Mouse (Mus musculus) limb, embryonic 10.5 days (tissue): Measurements from ENCODE around the gene Filip1l. TPM values are rescaled to one million over a fixed set of nuclear protein-coding genes. Genes with fewer than 3 reads are reported as not detected.

ENCODE experiments used
- DNase-seq: peaks from one replicate; pipeline ENCODE4 v3.0.0-alpha.2; 2017; ENCODE audit warnings: low spot score
- H3K27ac ChIP-seq: fragments of 300-500 bp; sonication (generic); 2 replicates; pipeline ENCODE4 v1.5.1; 2016; ENCODE audit warnings: mild to moderate bottlenecking
- H3K27me3 ChIP-seq: fragments of 300-500 bp; sonication (generic); 2 replicates; pipeline ENCODE4 v1.6.1; 2016; ENCODE audit warnings: low read depth, mild to moderate bottlenecking; ENCODE audit not compliant: poor library complexity, severe bottlenecking
- H3K36me3 ChIP-seq: fragments of 300-500 bp; sonication (generic); 2 replicates; pipeline ENCODE4 v1.6.1; 2016; ENCODE audit warnings: mild to moderate bottlenecking, moderate library complexity
- H3K4me1 ChIP-seq: fragments of 300-500 bp; sonication (generic); 2 replicates; pipeline ENCODE4 v1.6.1; 2016
- H3K4me3 ChIP-seq: fragments of 300-500 bp; sonication (generic); 2 replicates; pipeline ENCODE4 v1.5.1; 2016; ENCODE audit warnings: mild to moderate bottlenecking, moderate library complexity
- H3K9me3 ChIP-seq: fragments of 300-500 bp; sonication (generic); replicated peaks from 2 replicates; pipeline ENCODE4 v1.6.1; 2016; ENCODE audit warnings: mild to moderate bottlenecking
- WGBS: fragments of 180-500 bp; shearing (Covaris S2); methylation state at CpG from one replicate; pipeline ENCODE4 v1.1.7; 2016; 5-methylcytosine and 5-hydroxymethylcytosine counted together
- polyA plus RNA-seq: library from polyadenylated mRNA; unstranded; fragments of >200 nt; fragmentation: Nextera tagmentation; extraction: Ambion mirVana; gene quantifications from 2 replicates; pipeline ENCODE4 v1.2.1, GENCODE M21; 2016

Filip1l gene
- polyA plus RNA-seq, 1 experiment from 2014 or later: 14.4 TPM

DNA sequence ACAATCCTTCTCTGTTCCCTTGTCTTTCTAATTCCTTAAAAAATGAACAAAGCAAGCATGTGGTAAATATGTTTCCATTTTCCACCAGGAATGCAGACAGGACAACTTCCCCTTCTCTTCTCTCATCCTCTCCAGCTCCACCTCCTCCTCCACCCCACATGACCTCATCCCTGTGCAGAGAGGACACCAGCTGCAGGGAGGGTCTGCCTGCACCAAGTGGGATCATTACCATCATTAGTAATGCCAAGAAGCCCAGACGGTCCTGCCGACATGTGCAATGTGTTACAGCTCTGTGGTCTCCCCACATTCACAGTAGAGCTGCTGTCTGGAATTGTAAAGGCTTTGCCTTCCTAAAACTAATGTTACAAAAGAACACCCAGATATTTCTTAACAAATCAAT lies 63.2 kb downstream of the Filip1l start:
- Histone ChIP-seq H3K36me3 (no peaks in the 10 kb centered on the region), H3K4me1 (peaks cover 32% of the 10 kb centered on the region), H3K9me3 (no peaks in the 10 kb centered on the region), H3K27ac (0 out of 2 replicates have a peak overlapping the region, but pooled peaks have one; percentile 39), H3K4me3 (no peak overlapping the region), H3K27me3 (no peaks in the 10 kb centered on the region)
- no peak for DNase-seq
- 37% methylated on average over 2 of the region's 2 CpGs for WGBS

DNA sequence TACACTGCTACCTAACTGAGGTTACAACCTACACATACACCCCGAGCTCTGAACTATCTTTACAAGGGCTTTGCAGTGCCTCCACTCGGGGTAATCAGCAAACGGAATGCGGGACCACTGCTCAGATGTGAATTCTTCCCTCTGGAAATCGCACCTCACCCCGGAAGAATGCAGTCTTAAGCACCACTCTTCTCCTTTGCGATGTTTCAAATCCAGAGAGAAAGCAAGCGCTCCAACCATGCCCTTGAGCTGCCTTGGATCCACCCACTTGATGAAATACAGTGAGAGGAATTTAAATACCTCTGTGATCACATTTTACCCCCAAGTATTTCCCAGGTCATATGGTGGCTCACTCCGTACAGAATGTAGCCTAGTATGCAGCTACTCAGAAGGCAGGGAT lies 64.1 kb downstream of the Filip1l start:
- no peaks in the 10 kb centered on the region for H3K36me3 ChIP-seq
- H3K27me3 ChIP-seq: no peaks in the 10 kb centered on the region
- WGBS: 80% methylated on average over 9 of the region's 9 CpGs
- DNase-seq: no peak
- H3K9me3 ChIP-seq: no peaks in the 10 kb centered on the region
- no peak overlapping the region for H3K4me3 ChIP-seq
- H3K4me1 ChIP-seq: peaks cover 42% of the 10 kb centered on the region
- no peak overlapping the region for H3K27ac ChIP-seq

- 92% methylated on average over 1 of the region's 1 CpGs for WGBS
- H3K9me3 ChIP-seq: no peaks in the 10 kb centered on the region
- H3K27ac ChIP-seq: no peak overlapping the region
- peaks cover 49% of the 10 kb centered on the region for H3K4me1 ChIP-seq
- H3K36me3 ChIP-seq: no peaks in the 10 kb centered on the region
- no peak for DNase-seq
- no peaks in the 10 kb centered on the region for H3K27me3 ChIP-seq
- H3K4me3 ChIP-seq: no peak overlapping the region
Observed at GRCm38 (mm10) chr16:57417955-57418354, 65.1 kb downstream of the Filip1l start.

- H3K4me3 ChIP-seq: no peak overlapping the region
- peak overlapping the region; percentile 53; the same call in 1 of the 2 replicates for H3K27ac ChIP-seq
- H3K27me3 ChIP-seq: no peaks in the 10 kb centered on the region
- H3K9me3 ChIP-seq: no peaks in the 10 kb centered on the region
- no peaks in the 10 kb centered on the region for H3K36me3 ChIP-seq
- peaks cover 55% of the 10 kb centered on the region for H3K4me1 ChIP-seq
- WGBS: 58% methylated on average over 5 of the region's 5 CpGs
- DNase-seq: no peak
Observed at GRCm38 (mm10) chr16:57419332-57419731, 66.4 kb downstream of the Filip1l start.

GRCm38 (mm10) chr16:57419881-57420280 lies 67.0 kb downstream of the Filip1l start:
- H3K4me3 ChIP-seq: no peak overlapping the region
- no peak overlapping the region for H3K27ac ChIP-seq
- peaks cover 55% of the 10 kb centered on the region for H3K4me1 ChIP-seq
- no peak for DNase-seq
- H3K36me3 ChIP-seq: no peaks in the 10 kb centered on the region
- WGBS: 82% methylated on average over 5 of the region's 5 CpGs
- H3K9me3 ChIP-seq: no peaks in the 10 kb centered on the region
- no peaks in the 10 kb centered on the region for H3K27me3 ChIP-seq

DNA sequence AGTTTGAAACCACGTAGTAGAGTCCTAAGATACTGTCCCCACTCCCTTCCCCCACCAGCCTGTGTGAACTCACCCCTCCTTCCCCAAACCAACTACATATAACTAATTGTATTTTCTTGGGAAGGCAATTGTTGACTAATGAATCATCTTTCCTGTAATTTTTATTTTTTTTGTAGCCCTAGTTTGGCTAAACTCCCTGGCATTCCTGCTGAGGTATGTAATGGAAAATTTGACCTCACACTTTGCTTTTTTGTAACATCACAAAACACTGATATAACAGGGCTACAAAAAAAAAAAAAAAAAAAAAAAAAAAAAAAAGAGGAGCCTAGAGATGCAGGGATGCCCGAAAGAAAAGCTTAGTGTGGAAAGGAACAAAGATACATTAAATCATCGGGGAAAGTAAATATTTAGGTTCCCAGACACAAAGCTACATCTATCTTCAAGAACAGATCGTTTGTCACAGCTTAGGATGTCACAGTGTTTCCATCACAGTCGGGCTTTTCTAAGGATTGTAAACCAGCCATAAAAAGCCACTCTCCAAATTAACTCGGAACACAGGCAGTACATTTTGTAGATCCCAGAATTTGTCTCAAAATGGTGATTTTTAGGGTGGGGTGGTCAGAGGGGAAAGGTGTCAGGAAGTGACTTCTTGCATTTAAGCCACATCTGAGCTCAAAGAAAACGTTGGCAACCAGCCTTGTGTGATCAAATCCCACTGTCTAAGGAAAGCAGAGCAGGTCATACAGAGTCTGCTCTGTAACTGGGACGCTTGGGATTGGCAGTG lies 68.1 kb downstream of the Filip1l start:
- H3K36me3 ChIP-seq: no peaks in the 10 kb centered on the region
- peak overlapping the region; percentile 64 for H3K27ac ChIP-seq
- peaks cover 57% of the 10 kb centered on the region for H3K4me1 ChIP-seq
- no peak for DNase-seq
- WGBS: 26% methylated on average over 8 of the region's 8 CpGs
- no peak overlapping the region for H3K4me3 ChIP-seq
- H3K27me3 ChIP-seq: no peaks in the 10 kb centered on the region
- no peaks in the 10 kb centered on the region for H3K9me3 ChIP-seq

DNA sequence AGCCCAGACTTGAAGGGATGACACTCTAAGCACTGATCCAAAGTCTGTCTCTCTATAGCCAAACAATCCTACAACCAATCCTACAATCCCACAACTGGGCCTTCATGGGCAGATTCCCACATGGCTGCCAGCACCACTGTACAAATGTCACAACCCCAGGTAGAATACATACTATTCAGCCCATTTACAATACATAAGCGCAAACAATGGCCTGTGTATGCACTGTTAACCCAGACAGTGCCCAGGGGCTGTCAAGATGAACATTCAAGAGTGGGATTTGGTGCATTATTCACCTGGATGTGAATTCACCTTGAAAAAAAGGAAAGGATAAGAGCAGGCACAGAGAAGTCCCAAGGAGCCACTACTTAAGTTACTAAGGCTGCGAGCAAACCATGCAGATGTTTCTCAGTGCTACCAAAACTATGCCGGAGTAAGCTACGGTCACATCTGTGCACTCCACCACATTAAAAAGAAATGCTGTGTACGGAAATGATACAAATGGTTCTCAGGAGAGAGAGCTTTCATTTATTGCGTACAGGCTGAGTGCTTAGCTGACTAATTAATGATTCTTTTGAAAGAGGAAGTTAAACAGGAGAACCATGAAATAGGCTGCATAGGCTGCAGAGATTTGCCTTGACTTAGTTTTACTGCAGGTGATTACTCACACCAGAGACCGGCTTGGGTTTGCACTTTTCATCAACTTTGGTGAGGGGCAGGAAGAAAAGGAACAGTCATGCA lies 69.0 kb downstream of the Filip1l start:
- no peaks in the 10 kb centered on the region for H3K36me3 ChIP-seq
- H3K4me3 ChIP-seq: no peak overlapping the region
- DNase-seq: no peak
- H3K27me3 ChIP-seq: no peaks in the 10 kb centered on the region
- H3K4me1 ChIP-seq: peaks cover 55% of the 10 kb centered on the region
- H3K27ac ChIP-seq: peak overlapping the region; percentile 64
- no peaks in the 10 kb centered on the region for H3K9me3 ChIP-seq
- 58% methylated on average over 7 of the region's 7 CpGs for WGBS

DNA sequence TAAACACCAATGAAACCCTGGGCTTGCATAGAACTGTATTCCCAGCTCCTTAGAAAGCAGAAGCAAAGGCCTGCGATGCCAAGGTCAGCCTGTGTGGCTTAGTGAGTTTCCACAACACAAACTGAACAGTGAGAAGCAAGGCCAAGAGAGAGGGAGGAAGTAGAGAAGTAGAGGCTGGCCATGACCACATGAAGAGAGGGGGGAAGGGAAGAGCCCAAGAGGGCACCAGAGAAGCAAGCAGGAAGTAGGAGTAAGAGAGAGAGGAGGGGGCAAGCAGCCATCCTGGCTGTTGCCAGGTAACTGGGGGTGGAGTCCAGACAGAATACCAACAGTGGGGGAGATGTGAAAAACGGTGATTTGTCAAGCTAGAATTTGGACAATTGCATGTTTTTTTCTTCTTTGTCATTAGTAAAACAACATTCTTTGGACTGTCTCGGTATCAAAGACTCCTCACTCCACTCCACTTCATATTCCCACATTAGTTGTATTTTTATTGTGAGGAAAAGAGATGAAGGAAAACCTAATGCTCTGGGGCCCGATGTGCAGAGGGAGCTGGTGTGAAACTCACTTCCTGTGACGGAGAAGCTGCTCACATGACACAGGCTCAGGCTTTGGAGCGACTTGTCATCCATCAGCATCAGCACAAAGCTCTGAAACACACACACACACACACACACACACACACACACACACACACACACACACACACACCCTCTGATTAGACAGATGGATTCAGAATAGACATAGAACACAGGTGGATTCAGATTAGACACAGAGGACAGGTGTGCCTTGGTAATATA lies 70.3 kb downstream of the Filip1l start:
- Histone ChIP-seq H3K36me3 (no peaks in the 10 kb centered on the region), H3K9me3 (no peaks in the 10 kb centered on the region), H3K27me3 (no peaks in the 10 kb centered on the region), H3K4me3 (no peak overlapping the region), H3K27ac (peak overlapping the region; percentile 66), H3K4me1 (peaks cover 58% of the 10 kb centered on the region)
- DNase-seq: no peak
- WGBS: 59% methylated on average over 6 of the region's 6 CpGs

- 77% methylated on average over 10 of the region's 10 CpGs for WGBS
- H3K27ac ChIP-seq: no peak overlapping the region
- DNase-seq: no peak
- H3K36me3 ChIP-seq: no peaks in the 10 kb centered on the region
- peaks cover 42% of the 10 kb centered on the region for H3K4me1 ChIP-seq
- no peaks in the 10 kb centered on the region for H3K9me3 ChIP-seq
- H3K4me3 ChIP-seq: no peak overlapping the region
- H3K27me3 ChIP-seq: no peaks in the 10 kb centered on the region
Observed at GRCm38 (mm10) chr16:57426680-57427079, 73.8 kb downstream of the Filip1l start.

DNA sequence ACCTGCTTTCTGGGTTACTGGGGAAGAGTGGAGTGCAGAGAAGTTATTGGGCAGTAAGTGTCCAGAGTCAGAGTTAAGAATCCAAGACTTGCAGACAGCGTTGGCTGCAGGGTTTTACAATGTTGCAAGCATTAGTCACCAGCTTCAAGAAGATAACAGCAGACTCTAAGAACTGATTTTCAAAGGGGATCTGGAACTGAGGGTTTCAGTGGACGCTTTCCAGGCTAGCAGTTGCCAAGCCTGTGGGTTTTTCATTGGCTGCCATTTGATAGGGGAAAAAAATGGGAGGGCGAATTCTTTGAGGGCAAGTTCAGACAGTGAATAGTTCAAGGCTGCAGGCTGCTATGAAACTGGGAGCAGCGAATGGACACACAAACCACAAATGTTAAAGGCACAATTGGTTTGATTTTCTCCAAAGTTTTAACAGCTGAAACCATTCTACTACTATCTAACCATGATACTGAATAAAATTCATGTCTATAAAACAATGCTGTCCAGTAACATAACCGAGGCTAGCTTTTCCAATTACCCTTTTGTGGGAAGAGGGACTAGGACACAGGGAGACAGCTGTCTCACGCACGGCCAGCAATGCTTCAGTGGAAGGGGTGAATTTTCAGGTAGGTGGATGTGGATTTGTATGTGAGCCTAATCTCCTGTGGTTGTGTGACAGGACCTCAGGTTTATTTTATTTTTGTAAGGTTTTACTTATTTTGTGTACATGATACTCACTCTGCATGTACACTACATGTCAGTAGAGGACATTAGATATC lies 74.8 kb downstream of the Filip1l start:
- WGBS: 75% methylated on average over 7 of the region's 7 CpGs
- H3K27ac ChIP-seq: no peak overlapping the region

DNA sequence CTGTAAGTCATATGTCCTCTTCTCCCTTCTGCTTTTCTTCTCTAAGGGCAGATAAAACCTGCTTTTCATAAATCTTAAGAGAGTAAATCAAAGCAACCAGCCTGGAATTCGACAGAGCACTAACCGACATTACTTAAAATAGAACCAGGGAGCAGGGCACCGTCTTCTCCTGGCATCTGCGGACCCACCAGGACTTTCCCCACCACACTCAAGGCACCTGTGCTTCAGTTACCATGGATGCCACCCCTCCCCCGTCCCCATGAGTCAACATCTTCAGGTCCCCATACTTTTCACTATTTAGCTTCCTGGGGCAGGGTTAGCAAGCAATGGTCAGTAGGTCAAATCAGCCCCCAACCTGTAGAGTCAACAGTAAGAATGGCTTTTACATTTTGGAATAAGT lies 76.1 kb downstream of the Filip1l start:
- Histone ChIP-seq H3K27me3 (no peaks in the 10 kb centered on the region), H3K9me3 (no peaks in the 10 kb centered on the region), H3K4me3 (no peak overlapping the region), H3K4me1 (peaks cover 23% of the 10 kb centered on the region), H3K27ac (no peak overlapping the region), H3K36me3 (no peaks in the 10 kb centered on the region)
- DNase-seq: no peak
- 77% methylated on average over 5 of the region's 5 CpGs for WGBS

More for the DNA sequence above, 74.8 kb downstream of the Filip1l start:
- no peak for DNase-seq
- no peak overlapping the region for H3K4me3 ChIP-seq
- no peaks in the 10 kb centered on the region for H3K36me3 ChIP-seq
- no peaks in the 10 kb centered on the region for H3K27me3 ChIP-seq
- no peaks in the 10 kb centered on the region for H3K9me3 ChIP-seq
- H3K4me1 ChIP-seq: peaks cover 32% of the 10 kb centered on the region

DNA sequence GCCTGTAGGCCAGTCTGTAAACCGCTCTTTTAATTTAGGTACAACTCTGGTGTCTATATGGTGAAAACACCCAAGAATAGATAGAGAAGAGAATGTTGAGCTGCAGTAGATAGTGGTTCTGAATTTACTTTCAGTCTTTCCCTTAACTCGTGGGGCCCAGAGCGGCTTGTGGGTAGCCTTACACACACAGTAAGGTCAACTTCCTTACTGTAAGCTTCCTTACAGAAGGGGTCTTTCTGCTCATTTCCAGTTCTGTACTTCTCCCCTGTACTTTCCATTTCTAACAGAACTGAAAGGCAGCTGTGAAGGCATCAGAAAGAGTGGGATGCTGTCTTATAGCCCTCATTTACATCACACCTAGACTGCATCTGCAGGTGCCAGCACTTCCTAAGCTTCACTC lies 78.4 kb downstream of the Filip1l start:
- 92% methylated on average over 3 of the region's 3 CpGs for WGBS
- H3K9me3 ChIP-seq: no peaks in the 10 kb centered on the region
- H3K4me1 ChIP-seq: peaks cover 26% of the 10 kb centered on the region
- no peak overlapping the region for H3K4me3 ChIP-seq
- no peak overlapping the region for H3K27ac ChIP-seq
- no peaks in the 10 kb centered on the region for H3K27me3 ChIP-seq
- no peaks in the 10 kb centered on the region for H3K36me3 ChIP-seq
- DNase-seq: no peak
